Mouse (Mus musculus): ENCODE data around the gene Gm48551.

Gene Gm48551

DNA sequence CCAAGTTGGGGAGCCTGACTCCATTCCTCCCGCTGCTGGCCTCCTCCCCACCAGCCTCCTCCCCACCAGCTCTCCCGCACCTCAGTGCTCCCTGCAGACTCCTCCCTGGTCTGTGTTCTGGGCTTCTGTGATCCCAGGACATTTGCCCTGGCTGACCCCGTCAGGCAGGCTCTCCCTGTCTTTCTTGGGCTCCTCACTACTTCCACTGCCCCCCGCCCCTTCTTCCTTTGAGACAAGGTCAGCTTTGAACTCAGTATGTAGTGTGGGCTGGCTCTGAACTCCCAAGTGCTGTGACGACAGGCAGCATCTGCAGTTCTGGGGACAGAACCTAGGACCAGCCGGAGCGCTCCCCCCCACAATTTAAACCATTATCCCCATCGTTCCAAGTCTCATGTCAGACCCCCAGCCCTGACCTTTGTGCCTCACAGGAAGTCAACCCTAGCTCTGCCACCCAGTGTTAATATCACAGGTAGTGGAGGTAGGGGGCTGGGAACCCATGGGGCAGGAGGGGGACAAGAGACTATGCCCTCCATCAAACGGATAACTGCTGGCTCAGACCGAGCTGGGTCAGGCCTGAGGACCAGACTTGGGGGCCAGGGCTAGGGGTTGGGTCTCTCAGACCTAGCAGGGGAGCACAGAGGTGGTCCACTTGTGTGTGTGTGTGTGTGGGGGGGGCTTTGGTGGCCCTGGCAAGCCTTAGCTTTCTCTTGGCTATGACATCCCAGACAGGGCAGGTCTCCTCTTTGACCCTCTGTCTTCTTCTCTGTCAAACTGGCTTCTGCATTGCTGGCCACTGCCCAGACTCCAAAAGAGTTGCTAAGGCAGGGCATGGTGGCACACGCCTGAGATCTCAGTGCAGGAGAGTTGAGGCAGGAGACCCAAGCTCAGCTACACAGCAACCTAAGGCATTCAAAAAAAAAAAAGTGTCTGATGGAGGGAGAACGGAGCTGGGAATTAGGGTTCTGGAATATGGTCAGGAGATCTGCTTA is 33.3 kb downstream of the Gm48551 start:
- in situ Hi-C loops (cut with MboI, MseI), result no loop called here

DNA sequence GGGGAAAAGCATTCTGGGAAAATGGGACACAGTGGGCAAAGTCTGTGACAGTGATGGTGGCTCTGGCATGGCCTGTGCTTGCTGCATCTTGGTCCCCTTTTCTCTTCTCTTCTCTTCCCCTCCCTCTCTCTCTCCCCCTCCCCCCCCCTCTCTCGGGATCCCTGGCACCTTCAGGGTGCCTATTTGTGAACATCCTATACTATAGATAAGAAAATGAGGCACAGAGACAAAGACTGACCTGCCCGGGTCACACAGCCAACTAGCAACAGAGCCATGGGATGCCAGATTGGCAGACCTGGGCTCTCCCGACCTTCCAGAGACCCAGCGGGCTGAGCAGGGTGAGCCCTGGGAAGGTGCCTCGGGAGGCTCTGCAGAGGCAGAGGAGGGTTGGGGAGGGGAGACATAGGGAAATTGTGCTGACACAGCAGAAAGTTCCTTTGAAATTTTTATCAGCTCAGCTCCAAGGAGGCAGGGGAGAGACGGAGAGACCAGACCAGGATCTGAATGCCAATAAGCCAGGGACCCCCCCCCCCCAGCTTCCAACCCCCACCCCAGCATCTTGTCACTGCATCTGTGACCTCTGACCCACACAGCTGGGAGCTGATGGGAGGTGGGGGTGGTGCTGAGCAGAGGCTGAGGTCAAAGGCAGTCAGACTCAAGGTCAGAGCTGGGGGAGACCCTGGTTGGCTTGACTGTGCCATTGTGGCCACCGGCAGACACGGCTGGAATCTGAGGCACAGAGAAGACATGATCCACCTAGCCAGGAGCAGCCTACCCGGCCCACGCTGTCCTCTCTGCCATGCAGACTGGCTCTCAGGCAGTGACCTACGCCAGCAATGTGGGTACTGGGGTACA is 34.2 kb downstream of the Gm48551 start:
- in situ Hi-C loops (cut with MboI, MseI), result no loop called here

DNA sequence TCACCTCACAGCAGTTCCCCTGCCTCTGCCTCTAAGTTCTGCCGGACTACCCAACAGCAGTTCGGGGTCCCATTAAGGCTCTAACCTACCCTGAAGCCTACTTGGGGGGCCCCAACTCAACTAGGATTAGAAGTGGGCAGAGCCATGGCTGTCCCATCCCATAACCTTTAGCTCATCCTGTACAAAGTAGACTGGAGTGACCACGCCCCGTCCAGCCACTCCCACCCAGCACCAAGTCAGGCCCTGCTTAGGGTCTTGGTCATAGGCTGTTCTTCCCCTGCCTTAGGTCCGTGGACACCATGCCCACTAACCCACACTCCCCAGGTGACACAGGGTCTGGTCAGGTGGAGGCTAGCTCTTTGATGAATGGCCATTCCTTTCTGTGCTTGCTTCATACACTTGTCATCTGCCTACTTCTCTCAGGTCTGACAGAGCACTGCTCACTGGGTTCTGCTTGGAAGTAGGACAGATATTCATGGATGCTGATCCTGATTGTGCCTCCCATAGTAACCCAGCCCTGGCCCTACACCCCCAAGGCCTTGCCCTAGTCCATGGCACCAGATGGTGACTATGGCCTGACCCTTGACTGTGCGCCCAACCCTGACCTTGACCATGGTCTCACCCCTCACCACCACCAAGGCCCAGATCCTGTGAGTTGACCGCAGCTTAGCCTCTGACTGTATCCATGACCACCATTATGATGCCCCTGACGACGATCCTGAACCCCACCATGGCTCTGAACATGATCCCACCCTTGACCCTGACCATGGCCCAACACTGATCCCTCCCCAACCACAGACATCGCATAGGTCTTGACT is 35.1 kb downstream of the Gm48551 start:
- in situ Hi-C loops (cut with MboI, MseI), result no loop called here

DNA sequence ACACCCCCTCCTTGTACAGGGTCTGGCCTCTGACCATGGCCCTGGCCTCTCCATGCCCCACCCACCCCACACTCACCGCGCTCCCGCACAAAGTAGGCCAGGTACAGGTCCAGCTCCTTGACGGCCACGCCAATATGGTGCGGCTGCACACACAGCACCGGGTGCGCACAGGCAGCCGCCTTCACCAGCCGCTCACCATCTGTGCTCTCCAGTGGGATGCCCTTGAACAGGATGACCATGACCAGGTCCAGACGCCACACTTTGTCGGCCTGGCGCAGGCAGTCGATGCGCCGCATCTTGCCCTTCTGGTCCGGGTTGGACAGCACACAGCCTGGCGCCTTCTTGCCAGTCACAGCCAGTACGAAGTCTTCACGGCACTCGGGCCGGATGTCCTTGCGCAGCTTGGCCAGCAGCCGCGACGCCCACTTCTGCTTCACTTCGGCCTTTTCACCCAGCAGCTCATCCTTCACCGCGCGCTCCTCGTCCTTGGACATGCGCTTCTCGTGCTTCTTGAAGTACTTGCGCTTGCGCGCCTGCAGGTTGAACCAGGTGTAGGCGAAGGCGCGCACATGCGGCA is 36.0 kb downstream of the Gm48551 start:
- in situ Hi-C loops (cut with MboI, MseI), result no loop called here

DNA sequence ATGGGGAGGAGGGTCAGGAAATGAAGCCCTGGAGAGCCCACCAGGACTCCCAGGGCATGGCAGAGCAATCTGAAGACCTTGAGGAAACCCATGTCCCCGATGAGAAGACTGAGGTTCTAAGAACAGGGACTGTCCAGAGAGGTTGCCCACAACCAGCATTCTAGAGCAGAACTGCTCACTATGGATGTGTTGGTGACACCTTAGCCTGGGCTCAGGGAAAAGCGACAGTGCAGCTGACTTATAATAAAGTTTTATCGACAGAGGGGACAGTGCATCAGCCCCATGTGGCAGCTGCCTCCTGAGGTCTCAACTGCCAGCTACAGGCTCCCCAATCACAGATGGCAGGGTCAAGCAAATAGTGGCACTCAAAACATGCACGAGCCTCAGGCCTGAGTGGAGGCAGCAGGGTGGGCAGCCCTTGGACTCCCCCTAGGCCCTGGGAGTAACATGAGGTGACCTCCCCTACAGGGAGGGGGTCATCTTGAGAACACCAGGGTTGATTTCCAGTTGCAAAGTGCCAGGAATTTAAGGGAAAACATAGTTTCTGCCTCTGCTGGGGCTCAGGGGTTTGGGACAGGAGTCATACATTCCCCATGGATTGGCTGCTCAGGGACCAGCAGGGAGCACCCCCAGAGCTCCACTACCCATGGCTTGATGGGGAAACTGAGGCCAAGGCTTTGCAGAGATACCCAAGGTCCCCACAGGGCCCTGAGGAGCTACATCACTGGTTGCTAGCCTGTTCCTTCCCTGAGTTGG is 37.0 kb downstream of the Gm48551 start:
- in situ Hi-C loops (cut with MboI, MseI), result no loop called here

DNA sequence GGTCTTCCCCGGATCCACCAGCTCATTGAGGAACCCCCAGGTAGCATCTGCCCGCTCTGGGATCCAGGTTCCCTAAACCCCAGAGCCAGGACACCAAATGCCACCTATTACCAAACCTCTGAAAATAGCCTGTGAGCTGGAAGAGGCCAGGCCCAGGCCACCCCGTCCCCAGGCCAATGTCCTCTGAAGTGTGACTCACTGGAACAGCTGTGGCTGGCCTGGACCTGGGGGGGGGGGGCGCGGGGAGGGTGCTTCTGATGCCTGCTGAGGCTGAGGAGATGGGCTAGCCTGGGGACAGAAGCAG is 37.5 kb downstream of the Gm48551 start:
- in situ Hi-C loops (cut with MboI, MseI), result no loop called here

DNA sequence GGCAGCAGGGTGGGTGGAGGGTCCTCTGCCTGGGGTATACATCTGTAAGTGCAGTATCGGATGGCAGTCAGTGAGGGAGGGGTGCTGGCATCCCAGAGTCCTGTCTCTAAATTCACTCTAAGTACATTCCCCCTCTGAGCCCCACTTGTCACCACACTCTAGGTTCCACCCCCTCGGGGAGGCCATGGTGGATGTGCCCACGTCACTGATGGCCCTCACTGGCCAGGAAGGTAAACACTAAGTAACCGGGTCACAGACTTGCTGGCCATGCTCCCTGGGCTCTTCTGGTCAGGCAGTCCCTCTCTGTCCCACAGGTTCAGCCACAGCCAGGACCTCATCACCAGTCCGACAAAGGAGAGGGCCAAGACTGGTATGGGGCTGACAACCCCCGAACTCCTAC is 37.9 kb downstream of the Gm48551 start:
- in situ Hi-C loops (cut with MboI, MseI), result no loop called here

DNA sequence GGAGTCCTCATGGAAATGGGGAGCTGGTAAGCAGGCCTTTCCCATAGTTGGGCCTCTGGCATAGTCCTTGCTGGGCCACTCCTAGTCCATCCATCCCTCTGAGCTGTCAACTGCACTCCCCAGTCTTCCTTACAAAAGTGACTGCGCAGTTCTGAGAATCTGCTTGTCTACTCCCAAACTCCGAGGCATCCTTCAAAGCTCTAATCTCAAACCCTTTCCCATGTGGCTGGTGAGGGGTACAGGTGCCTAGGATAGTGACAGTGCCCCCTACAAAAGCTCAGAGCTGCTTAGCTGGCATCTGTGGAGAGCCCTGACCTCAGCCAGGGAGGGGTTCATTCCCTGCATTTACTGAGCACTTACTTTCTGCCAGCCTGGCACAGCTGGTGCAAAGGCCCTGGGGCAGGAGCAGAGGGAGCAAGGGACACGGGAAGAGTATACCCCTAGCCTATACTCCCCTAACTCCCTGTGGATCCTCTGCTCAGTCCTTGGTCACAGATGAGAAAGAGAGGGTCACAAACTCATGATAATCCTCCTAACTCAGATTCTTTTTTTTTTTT is 38.5 kb downstream of the Gm48551 start:
- in situ Hi-C loops (cut with MboI, MseI), result no loop called here

DNA sequence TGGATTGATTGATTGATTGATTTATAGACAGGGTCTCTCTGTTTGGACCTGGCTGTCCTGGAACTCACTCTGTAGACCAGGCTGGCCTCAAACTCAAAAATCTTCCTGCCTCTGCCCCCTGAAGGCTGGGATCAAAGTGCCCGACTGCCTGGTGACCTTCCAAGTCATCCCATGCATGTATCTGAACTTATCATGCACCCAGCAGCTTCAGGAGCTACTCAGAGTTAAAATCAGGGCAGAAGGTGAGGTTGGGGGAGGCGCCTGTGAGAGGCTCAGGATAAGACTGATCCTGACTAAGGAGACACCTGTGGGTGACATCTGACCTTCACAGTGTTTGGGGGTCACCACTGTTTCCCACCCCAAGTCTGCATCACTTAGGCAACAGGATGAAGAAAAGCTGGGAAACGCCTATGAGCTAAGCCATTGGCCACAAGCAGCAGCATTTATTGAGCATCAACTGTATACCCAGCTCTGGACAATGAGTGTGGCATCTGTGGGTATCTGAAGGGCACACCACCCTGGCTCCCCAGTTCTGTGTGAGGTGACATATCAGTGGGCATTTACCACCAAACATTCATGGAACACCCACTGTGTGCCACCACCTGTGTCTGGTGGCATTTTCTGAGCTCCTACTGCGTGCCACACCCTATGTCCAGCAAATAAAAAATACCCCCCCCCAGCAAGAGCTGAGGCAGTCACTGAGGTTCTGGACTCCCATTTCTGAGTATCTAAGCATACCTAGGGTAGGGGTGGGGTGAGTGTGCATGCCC is 39.4 kb downstream of the Gm48551 start:
- in situ Hi-C loops (cut with MboI, MseI), result no loop called here

DNA sequence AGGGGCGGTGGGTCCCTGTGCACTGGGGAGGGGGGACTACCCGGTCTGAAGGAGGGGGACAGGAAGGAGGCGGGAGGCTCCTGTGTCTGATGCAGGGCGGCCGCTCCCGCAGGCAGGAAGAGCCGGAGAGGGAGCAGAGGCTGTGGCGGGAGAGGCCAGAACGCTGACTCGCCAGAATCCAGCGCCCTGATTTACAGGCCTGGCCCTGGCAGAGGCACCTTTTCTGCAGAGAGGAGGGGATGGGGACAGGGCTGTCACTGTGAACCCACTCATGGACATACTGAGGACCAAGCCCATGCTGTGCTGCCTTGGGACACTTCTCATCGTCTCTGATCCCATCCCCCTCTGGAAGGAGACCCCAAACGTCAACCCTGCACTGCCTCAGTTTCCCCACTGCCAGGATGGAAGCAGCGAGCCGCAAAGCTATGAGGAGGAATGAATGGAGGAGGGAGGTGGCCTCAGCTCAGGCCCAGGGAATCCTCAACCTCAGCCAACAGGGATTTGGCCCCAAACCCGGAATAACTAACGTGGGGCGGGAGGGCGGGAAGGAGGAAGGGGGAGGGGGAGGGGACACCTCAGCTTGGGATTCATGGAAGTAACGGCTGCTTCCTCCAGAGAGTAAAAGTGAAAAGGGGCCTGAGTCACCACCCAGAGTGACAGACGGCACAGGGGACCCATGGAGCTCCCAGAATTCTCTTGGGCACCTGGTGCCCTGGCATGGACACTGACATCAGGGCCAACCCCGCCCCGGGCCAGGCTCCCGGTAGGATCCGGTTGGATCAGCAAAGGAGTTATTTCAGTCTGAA is 40.2 kb downstream of the Gm48551 start:
- in situ Hi-C loops (cut with MboI, MseI), result no loop called here

DNA sequence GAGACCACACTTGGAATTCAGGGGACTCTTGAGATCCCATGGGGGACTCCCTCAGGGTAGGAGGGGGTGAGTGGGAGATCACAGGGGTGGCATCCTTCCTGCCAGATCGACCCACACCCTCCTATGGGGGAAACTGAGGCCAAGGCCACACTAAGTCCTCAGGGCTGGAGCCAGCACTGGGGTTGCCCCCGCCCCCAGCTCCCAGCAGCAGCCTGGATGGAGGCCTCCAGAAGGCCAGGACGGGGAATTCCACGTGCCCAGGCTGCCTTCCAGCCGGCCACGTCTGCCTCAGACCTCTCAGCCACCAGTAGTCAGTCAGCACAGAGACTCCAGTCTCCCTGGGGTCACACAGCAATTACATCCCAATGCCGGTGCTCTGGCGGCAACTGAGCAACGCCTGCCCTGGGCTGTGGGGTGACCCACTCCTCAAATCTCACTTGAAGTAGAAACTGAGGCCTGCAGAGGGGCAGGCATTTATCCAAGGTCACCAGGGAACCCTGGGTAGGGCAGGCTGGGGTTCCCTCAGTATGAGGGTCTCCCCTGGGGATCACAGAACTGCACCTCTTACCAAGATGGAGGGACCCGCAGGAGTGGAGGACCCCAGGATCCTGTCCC is 41.1 kb downstream of the Gm48551 start:
- in situ Hi-C loops (cut with MboI, MseI), result no loop called here

DNA sequence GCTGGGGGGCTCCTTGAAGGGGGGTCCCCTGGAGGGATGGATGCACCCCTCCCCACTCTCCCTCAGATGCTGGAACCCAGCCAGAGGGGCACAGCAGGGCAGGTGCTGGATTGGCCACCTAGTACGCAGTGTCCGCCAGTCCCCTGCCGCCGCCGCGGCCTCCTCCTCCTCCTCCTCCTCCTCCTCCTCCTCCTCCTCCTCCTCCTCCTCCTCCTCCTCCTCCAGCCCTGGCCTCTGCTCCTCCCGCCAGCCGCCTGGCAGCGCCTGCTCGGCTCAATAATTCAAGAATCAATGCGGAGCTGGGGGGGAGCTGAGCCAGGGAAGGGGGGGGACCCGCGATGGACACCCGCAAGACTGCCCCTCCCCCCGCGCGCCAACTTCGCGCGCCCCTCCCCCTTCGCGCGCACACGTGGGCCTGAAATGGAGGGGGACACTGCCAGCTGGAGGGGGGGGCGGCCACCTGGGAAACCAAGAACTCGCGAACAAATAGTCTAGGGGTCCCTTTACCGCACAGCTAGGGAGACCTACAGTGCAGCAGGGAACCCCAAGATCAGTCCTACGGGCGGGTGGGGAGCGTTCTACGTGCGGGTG is 41.9 kb downstream of the Gm48551 start:
- in situ Hi-C loops (cut with MboI, MseI), result no loop called here

DNA sequence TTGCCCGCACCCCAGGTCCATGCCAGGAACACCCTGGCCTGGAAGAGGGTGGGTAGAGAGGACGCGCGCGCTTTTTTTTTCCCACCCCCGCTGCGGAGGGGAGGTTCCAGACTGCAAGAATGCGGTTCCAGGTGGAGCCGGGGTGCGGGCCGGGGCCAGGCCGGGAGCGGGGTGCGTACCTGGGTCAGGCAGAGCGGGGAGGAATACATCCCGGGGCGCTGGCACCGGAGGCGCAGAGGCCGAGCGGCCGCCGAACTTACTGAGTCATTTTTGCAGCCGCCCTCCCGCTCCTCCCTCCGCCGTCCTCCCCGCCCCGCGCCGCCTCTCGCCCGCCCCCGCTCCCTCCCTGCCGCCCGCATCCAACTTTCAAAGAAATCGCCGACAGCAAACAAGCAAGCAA is 42.6 kb downstream of the Gm48551 start:
- in situ Hi-C loops (cut with MboI, MseI), result no loop called here

DNA sequence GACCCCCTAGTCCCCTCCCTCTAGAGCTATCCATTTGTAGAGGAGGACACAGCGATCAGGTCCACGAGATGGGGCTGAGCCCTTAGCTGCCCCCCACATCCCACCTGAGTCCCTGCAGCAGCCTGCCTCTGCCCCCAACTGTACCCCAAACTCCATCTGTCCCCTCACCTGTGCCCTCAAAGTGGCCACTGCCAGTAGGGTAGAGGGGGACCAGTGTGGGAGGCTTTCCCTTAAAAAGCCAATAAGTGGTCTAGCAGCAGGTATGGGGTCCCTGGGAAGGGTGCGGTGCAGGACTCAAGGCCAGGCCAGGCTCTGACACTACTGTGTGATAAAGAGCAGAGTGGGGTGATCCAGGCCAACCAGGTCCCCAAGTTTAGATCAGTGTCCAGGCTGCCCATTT is 43.1 kb downstream of the Gm48551 start:
- in situ Hi-C loops (cut with MboI, MseI), result no loop called here

DNA sequence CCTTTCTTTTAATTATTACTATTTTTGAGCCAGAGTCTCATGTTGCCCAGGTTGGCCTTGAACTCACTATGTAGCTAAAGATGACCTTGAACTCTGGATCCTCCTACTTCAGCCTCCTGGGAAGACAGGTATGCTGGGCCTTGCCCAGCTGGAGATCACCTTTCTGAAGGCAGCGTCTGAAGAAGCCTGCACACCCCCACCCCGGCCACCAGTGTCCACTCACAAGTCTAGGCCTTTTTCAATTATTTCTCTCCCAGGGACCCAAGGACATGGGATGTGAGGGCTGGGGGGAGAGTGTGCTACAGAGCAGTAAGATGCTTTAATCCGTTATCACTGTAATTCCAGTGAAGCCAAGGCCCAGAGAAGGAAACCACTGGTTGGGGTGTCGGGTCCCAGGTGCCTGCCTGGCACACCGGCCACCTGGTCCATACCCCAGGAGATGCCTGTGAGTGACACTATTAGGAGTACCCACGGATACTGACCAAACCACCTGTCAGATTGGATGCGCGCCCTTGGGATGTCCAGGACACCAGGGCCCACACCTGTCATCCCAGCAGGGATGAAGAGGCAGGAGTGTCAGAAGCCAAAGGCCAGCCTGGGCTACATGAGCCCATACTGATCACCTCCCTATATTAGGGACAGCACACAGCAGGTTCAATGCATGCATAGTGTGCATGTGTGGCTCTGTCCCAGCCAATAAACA is 43.7 kb downstream of the Gm48551 start:
- in situ Hi-C loops (cut with MboI, MseI), result no loop called here

DNA sequence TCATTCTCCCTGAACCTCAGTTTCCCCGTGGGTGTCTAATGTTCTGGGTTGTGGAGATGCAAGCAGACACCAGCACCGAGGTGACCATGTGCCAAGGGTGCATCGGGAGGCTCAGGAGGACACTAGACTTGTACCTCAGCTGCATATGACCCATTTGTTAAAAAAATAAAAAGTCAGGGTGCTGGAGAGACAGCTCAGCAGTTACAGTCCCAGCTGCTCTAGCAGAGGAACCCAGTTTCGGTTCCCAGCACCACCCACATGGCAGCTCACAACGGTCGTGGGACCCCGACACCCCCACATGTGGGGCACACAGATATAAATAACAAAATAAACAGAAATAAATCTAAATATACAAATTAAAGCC is 44.2 kb downstream of the Gm48551 start:
- in situ Hi-C loops (cut with MboI, MseI), result no loop called here

DNA sequence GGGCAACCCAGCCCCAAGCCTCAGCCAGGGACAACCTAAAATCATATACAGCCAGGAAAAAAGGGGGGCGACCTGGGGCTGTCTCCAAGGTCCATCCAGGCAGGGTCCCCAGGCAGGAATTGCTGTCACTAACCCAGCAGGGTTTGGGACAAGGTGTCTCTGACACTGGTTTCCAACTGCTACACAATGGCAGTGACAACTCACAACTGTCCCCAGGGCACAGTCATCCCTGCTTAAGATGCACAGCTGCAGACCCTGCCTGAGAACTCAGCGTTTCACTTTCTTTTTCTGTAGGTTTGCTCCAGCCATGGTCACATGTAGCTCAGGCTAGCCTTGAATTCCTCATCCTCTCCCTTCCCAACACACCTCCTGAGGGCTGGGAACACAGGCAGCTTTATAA is 44.8 kb downstream of the Gm48551 start:
- in situ Hi-C loops (cut with MboI, MseI), result no loop called here

All from T-helper 1 cell (primary cell).